Mouse (Mus musculus): ENCODE measurements around the gene Gcn1l1.

Gcn1l1 gene

GRCm38 (mm10) chr5:115611566-115611965, 46.5 kb downstream of the Gcn1l1 start:
- in situ Hi-C loops (cut with MboI, MseI) = no loop called here

GRCm38 (mm10) chr5:115613332-115613731, 48.3 kb downstream of the Gcn1l1 start:
- in situ Hi-C loops (cut with MboI, MseI) = no loop called here

- in situ Hi-C loops (cut with MboI, MseI) = no loop called here
Observed at GRCm38 (mm10) chr5:115614948-115615347, 49.9 kb downstream of the Gcn1l1 start.

GRCm38 (mm10) chr5:115619690-115620089, 54.6 kb downstream of the Gcn1l1 start:
- in situ Hi-C loops (cut with MboI, MseI) = no loop called here

- in situ Hi-C loops (cut with MboI, MseI) = no loop called here
Observed at GRCm38 (mm10) chr5:115622686-115623085, 57.6 kb downstream of the Gcn1l1 start.

GRCm38 (mm10) chr5:115623694-115624440, 58.8 kb downstream of the Gcn1l1 start:
- in situ Hi-C loops (cut with MboI, MseI) = no loop called here

- in situ Hi-C loops (cut with MboI, MseI) = no loop called here
Observed at GRCm38 (mm10) chr5:115626237-115626886, 61.3 kb downstream of the Gcn1l1 start.

GRCm38 (mm10) chr5:115628083-115628482, 63.0 kb downstream of the Gcn1l1 start:
- in situ Hi-C loops (cut with MboI, MseI) = no loop called here

GRCm38 (mm10) chr5:115629672-115630071, 64.6 kb downstream of the Gcn1l1 start:
- in situ Hi-C loops (cut with MboI, MseI) = no loop called here

- in situ Hi-C loops (cut with MboI, MseI) = no loop called here
Observed at GRCm38 (mm10) chr5:115630291-115630690, 65.2 kb downstream of the Gcn1l1 start.

- in situ Hi-C loops (cut with MboI, MseI) = no loop called here
Observed at GRCm38 (mm10) chr5:115631505-115632357, 66.7 kb downstream of the Gcn1l1 start, which contains the start of gene Rab35. Gene Rab35, plus strand, starts transcription at chr5:115631908.

GRCm38 (mm10) chr5:115632358-115632714, 67.3 kb downstream of the Gcn1l1 start:
- in situ Hi-C loops (cut with MboI, MseI) = no loop called here

GRCm38 (mm10) chr5:115633060-115633459, 68.0 kb downstream of the Gcn1l1 start:
- in situ Hi-C loops (cut with MboI, MseI) = no loop called here

- in situ Hi-C loops (cut with MboI, MseI) = no loop called here
Observed at GRCm38 (mm10) chr5:115634046-115634445, 69.0 kb downstream of the Gcn1l1 start.

GRCm38 (mm10) chr5:115635536-115635935, 70.5 kb downstream of the Gcn1l1 start:
- in situ Hi-C loops (cut with MboI, MseI) = no loop called here

GRCm38 (mm10) chr5:115644192-115644591, 79.1 kb downstream of the Gcn1l1 start:
- in situ Hi-C loops (cut with MboI, MseI) = no loop called here

GRCm38 (mm10) chr5:115648876-115649275, 83.8 kb downstream of the Gcn1l1 start:
- in situ Hi-C loops (cut with MboI, MseI) = no loop called here

GRCm38 (mm10) chr5:115649699-115650098, 84.6 kb downstream of the Gcn1l1 start:
- in situ Hi-C loops (cut with MboI, MseI) = no loop called here

- in situ Hi-C loops (cut with MboI, MseI) = no loop called here
Observed at GRCm38 (mm10) chr5:115650885-115651284, 85.8 kb downstream of the Gcn1l1 start.

- in situ Hi-C loops (cut with MboI, MseI) = no loop called here
Observed at GRCm38 (mm10) chr5:115651821-115652220, 86.8 kb downstream of the Gcn1l1 start.

- in situ Hi-C loops (cut with MboI, MseI) = no loop called here
Observed at GRCm38 (mm10) chr5:115652681-115653575, 87.9 kb downstream of the Gcn1l1 start.

All from T-helper 1 cell (primary cell).